Mouse (Mus musculus) CH12.LX (cell line): Measurements from ENCODE around the gene Acoxl.

Experiments used
- CHD2 ChIP-seq: IDR thresholded peaks from 2 replicates; pipeline ENCODE4 v1.6.1; 2011; ENCODE audit warnings: low read length, improper control_type of control experiment
- CTCF ChIP-seq, 2 experiments: IDR thresholded peaks in 1 of 2; conservative IDR thresholded peaks in 1 of 2; 2 replicates each; pipeline ENCODE4 v1.5.1; 2011 to 2012; ENCODE audit warnings: low read depth in 2 of 2, low read length in 2 of 2, improper control_type of control experiment in 1 of 2, inconsistent platforms in 1 of 2, mild to moderate bottlenecking in 1 of 2, moderate library complexity in 1 of 2
- ELF1 ChIP-seq: IDR thresholded peaks from 2 replicates; pipeline ENCODE4 v1.6.1; 2014; ENCODE audit warnings: low read depth, mild to moderate bottlenecking, inconsistent platforms, low read length, improper control_type of control experiment
- EP300 ChIP-seq: IDR thresholded peaks from 2 replicates; pipeline ENCODE4 v1.6.1; 2011; ENCODE audit warnings: low read length, improper control_type of control experiment
- MAX ChIP-seq: IDR thresholded peaks from 2 replicates; pipeline ENCODE4 v1.6.1; 2011; ENCODE audit warnings: low read length, improper control_type of control experiment
- NRF1 ChIP-seq: IDR thresholded peaks from 2 replicates; pipeline ENCODE4 v1.6.1; 2014; ENCODE audit warnings: low read depth, mild to moderate bottlenecking, inconsistent platforms, low read length, improper control_type of control experiment, moderate library complexity
- PAX5 ChIP-seq: IDR thresholded peaks from 2 replicates; pipeline ENCODE4 v1.6.1; 2012; ENCODE audit warnings: low read length, inconsistent platforms, mixed read lengths
- POLR2AphosphoS2 ChIP-seq: IDR thresholded peaks from 2 replicates; pipeline ENCODE4 v1.6.1; 2011; ENCODE audit warnings: low read depth, low read length, improper control_type of control experiment
- RAD21 ChIP-seq: IDR thresholded peaks from 2 replicates; pipeline ENCODE4 v1.6.1; 2011; ENCODE audit warnings: low read depth, mild to moderate bottlenecking, low read length, improper control_type of control experiment, moderate library complexity
- SIN3A ChIP-seq: IDR thresholded peaks from 2 replicates; pipeline ENCODE4 v1.6.1; 2012; ENCODE audit warnings: low read length, improper control_type of control experiment, inconsistent platforms
- USF1 ChIP-seq: IDR thresholded peaks from 2 replicates; pipeline ENCODE4 v1.6.1; 2014; ENCODE audit warnings: low read depth, mild to moderate bottlenecking, inconsistent platforms, low read length, improper control_type of control experiment

DNA sequence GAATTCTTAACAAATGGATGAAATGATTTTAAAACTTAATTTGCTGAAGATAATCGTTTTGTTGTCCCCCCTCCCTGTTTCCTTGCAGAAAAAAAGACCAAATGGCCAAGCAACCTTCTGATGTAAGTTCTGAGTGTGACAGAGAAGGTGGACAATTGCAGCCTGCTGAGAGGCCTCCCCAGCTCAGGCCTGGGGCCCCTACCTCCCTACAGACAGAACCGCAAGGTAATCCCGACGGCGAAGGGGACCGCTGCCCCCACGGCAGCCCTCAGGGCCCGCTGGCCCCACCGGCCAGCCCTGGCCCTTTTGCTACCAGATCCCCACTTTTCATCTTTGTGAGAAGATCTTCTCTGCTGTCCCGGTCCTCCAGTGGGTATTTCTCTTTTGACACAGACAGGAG lies 289.9 kb downstream of the Acoxl start:
- no peak for TF ChIP-seq NRF1
- no peak for TF ChIP-seq CTCF (conservative IDR thresholded peaks at IDR 0.05 in 1 of 2, IDR thresholded peaks at IDR 0.05 in 1 of 2; ENCODE audit: low read depth in 2 of 2, low read length in 2 of 2)
- no peak for TF ChIP-seq POLR2AphosphoS2
- no peak for TF ChIP-seq USF1
- TF ChIP-seq RAD21, result no peak
- TF ChIP-seq MAX, result no peak
- no peak for TF ChIP-seq PAX5
- no peak for TF ChIP-seq SIN3A
- no peak for TF ChIP-seq EP300
- TF ChIP-seq ELF1, result no peak
- no peak for TF ChIP-seq CHD2
